Mouse (Mus musculus) cerebellum, postnatal 25 days (tissue): ENCODE measurements around the gene Exoc3l2.
A peak's percentile ranks its signal among the peaks of the same experiment; 100 is the strongest.

ENCODE experiments used
- DNase-seq, 2 experiments: peaks; one replicate each; pipeline ENCODE4 v3.0.0; 2021; ENCODE audit warnings: mixed read lengths in 2 of 2

The Exoc3l2 gene

DNA sequence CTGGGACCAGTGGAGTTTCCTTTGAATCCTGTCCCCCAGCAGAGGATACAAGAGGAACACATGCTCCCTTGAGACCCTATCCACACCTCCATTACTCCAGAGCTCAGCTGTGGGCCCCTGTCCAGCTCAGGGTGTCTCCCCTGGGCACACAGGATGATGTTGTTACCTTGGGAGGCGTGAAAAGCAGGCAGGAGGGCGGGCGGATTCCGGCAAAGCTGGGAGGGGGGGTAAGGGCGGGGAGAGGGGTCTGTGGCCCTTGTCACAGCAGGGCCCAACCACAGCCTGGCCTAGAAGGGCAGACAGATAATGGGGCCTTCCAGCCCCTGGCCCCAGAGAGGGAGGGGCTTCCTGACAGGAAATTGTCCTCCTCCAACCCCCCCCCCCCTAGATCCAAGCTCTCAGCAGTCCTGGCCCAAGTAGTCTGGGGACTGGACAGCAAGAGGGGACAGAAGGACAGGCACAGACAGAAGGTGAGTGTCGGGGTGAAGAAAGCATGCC lies at the start of gene Exoc3l2:
Gene Exoc3l2, plus strand, starts transcription at position 448 of the 498 bp plus-strand sequence.
- DNase-seq, result no peak

DNA sequence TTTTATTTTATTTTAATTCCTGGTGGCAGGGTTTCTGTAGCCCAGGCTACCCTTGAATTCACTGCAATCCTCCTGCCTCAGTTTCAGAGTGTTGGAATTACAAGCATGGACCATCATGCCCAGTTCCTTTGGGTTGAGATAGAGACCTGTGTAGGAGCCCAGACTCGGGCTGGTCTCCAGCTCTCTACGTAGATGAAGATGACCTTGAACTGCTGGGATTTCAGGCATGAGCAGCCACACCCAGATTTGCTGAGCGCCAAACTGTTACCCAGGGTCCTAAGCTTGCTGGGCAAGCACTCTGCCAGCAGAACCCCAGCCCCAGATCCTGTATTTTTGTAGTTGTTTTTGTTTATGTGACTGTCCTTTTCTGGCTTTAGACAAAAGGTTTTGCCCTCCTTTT lies 49.6 kb upstream of the Exoc3l2 start:
- no peak for DNase-seq

DNA sequence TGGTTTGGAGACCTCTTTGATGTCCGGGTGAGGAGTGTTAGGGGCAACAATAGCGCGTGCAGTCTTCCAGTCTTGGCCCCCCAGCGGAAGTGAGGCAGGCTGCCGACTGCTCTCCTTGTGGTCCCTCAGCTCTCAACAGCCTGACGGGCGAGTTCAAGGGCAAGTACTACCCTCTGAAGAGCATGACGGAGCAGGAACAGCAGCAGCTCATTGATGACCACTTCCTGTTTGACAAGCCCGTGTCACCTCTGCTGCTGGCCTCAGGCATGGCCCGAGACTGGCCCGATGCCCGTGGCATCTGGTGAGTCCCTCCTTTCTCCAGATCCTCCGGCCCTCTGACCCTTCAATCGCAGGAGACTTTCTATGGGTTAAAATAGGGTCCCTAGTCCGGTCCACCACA lies 46.5 kb upstream of the Exoc3l2 start:
- DNase-seq, result no peak

DNA sequence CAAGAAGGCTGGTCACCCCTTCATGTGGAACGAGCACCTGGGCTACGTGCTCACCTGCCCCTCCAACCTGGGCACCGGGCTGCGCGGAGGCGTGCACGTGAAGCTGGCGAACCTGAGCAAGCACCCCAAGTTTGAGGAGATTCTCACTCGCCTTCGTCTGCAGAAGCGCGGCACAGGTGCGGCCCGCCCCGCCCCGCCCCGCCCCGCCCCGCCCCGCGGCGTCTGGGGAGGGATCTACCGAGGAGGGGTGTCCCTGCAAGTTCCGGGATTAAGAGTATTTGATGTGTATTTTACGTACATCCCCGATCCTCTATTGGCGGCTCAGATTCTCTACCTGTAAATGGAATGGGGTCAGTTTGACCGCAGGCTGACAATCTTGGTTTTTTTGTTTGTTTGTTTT lies 43.0 kb upstream of the Exoc3l2 start:
- DNase-seq, result no peak

DNA sequence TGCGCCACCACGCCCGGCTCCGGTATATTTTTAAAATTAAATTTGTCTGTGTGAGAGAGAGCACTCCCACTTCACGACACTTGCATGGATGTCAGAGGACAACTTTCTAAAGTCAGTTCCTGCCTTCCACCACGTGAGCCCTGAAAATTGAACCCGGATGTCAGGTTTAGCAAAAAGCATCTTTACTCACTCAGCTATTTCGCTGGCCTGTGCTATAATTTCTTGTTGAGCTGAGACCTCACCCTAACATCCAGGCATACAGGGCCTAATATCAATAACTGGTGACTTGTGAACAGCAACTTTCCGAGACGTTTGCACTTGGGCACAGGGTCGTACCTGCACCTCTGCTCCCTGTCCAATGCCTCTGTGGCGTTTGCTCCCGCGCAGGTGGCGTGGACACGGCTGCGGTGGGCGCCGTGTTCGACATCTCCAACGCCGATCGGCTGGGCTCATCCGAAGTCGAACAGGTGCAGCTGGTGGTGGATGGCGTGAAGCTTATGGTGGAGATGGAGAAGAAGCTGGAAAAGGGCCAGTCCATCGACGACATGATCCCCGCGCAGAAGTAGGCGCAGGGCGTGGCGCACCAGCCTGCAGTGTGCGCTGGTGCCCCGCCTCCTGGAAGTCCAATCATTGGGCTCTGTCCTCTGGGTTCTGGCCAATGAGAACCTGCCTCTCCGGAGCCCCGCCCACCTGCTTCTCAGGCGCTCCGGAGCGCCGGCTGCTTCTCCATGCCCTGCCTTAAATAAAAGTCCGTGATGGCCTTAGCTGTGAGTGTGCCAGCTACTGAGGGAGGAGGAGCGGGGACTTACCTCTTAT lies 42.1 kb upstream of the Exoc3l2 start:
- peak; percentile 83 to 93 for DNase-seq

DNA sequence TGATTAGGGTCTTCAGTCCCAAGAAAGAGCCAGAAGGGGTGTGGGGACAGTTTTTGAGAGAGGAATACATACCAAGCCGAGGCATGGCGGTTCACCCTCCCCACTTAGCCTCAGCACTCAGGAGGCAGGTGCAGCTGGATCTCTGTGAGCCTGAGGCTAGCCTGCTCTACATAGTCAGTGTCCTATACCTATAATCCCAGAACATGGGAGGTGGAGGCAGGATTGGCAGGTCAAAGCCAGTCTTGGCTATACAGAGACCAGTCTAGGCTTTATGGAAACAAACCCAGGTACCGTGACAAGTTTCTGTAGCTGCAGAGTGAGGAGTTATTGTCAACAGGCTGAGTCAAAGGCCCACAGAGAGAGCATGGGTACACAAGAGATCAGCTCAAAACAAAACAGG lies 40.0 kb upstream of the Exoc3l2 start:
- no peak for DNase-seq

DNA sequence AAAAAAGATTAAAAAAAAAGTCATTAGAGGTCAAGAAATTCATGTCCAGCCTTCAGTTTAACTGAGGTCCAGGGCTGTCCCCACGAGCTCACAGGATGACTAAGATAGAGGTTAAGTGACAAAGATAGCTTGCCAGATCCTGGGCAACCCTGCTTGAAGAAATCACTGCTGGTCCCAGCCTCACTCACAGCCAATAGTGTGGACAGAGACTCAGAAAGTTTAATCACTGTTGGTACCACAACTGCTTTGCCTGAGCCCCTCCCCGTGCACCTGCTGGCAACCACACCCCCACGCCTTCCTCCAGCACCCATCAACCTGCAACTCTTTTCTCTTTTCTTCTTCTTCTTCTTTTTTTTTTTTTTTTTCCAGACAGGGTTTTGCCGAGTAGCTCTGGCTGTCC lies 39.1 kb upstream of the Exoc3l2 start:
- no peak for DNase-seq

DNA sequence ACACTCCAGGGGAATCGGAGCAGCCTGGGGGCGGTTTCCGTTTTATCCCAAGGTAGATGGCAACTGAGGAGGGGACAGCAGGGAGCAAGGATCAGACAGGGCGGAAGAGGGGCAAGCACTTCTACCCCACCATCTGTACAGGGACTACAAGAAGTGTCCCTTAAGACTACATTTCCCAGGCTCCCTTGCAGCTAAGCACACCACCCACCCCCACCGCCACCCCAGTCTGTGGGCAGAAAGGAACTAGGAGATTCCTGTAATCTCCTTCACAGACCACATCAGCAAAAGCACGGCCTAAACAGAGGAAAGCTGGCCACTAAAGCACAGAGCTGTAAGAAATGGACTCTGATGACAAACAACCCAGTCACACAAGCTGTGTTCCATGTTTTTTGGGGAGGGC lies 36.8 kb upstream of the Exoc3l2 start:
- DNase-seq, result no peak

DNA sequence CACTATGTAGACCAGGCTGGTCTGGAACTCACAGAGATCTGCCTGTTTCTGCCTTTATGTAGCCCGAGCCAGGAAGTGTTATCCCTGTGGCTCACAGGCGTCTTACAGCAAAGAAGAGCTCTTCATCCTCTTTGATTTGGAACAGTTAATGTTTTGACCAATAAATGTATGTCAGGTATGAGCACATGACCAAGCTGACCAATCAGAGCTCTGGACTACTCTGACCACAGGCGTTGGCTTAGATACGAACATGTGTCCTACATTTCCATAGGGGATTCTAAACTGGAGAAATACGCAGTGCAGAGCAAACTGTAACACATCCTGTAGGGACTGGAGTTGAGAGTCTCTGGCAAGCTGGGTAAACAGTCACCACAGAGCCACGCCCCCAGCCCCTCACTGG lies 36.2 kb upstream of the Exoc3l2 start:
- DNase-seq, result no peak

DNA sequence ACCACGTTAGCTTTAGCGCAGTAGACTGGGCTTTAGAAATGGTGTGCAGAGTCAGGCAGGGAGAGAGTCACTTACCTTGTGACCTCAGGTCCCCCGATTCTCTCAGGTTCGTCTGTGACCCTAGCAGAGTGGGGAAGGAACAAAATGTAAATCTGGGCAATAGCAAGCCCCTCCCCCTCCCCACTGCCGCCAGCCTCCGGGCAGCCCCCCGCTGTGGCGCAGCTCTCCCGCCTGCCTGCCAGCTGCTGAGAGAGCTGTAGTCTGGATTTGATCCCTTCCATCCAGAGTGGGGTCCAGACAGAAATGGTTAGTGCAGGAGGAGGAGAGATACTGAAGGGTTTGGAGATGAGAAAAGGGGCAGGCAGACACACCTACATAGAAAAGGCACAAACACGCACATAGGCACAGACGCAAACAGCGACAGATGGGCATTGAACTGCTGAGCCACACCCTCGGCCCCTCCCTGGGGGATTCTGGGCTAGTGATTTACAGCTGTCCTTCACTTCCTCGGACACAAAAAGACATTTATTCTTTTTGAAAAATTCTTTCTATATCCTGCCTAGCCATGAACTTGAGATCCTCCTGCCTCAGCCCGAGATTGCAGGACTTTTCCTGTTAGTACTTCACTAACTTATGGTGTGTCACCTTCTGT lies 35.0 kb upstream of the Exoc3l2 start:
- DNase-seq, result no peak

DNA sequence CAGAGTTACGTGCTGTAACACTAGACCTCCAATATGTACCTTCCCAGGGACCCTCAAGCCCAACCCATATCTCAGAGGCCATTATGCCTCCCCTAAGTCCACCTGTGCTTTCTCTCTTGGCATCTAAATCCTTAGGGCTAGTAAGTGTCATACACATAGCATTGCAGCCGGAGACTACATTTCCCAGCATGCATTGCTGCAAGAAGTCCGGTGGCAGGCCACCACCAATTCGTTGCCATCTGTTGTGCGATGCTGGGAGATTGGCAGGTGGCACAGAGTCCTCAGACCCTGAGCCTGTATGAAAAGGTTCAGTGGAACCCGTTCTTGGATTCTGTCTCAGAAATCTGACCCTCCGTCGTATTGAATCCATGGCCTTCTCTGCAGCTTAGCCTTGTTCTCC lies 33.4 kb upstream of the Exoc3l2 start:
- DNase-seq, result peak; percentile 62 to 75

DNA sequence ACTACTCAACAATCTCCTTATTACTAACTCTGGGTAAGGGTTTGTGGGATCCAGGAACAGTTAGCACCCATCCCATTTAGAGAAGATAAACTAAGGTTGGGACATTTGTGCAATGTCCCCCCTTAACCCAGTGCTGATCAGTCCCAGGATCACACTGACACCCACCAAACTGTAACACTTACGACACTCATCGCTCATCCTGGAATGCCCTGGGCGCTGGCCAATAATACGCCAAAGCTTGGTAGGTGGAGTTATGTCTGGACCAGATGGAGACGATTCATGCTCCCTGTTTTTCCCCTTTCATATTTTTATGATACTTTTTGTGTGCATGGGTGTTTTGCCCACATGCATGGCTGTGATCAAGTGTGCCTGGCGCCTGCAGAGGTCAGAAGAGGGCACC lies 32.7 kb upstream of the Exoc3l2 start:
- no peak for DNase-seq

DNA sequence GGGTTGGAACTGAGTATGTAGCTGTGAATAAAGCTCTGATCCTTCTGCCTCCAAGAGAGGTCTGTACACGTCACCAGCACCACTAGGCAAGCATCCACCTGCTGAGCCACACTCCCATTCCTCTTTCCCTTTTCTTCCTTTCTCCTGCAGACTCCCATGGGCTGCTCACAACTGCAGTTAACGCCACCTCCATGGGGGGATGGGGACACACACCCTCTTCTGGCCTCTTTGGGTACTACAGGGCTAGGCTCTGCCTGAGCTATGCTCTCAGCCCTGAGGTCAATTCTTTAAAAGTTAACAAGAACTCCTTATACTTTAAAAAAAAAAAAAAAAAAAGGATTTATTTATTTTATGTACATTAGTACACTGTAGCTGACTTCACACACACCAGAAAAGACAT lies 30.7 kb upstream of the Exoc3l2 start:
- DNase-seq, result no peak

DNA sequence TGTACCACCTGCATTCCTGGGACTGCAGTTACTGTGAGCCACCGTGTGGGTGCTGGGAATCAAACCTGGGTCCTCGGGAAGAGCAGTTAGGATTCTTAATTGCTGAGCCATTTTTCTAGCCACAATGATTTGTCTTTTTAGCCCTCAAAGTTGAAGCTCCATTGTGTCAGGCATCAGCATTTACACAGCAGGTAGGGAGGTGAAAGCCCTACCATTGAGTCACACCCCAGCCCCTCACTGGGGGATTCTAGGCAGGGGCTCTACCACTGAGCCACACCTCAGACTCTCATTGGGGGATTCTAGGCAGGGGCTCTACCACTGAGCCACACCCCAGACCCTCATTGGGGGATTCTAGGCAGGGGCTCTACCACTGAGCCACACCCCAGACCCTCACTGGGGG lies 26.9 kb upstream of the Exoc3l2 start:
- no peak for DNase-seq

DNA sequence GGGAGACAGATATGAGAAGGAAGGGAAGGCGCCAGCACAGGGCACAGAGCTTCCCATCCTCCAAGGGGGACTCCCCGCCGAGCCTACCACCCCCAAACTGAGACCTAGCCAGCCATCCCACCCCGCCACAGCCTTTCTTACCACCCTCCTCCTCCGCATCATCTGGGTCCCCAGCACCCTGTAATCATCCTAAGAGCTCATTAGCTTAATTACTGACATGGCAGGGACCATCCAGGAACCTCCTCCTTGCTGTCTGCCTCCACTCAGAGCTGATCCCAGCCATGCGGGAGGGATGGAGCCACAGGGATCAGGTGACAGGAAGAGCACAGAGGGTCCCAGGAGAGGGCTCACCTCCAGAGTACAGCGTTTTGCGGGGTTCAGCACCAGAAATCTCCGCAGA lies 26.1 kb upstream of the Exoc3l2 start:
- DNase-seq, result no peak

DNA sequence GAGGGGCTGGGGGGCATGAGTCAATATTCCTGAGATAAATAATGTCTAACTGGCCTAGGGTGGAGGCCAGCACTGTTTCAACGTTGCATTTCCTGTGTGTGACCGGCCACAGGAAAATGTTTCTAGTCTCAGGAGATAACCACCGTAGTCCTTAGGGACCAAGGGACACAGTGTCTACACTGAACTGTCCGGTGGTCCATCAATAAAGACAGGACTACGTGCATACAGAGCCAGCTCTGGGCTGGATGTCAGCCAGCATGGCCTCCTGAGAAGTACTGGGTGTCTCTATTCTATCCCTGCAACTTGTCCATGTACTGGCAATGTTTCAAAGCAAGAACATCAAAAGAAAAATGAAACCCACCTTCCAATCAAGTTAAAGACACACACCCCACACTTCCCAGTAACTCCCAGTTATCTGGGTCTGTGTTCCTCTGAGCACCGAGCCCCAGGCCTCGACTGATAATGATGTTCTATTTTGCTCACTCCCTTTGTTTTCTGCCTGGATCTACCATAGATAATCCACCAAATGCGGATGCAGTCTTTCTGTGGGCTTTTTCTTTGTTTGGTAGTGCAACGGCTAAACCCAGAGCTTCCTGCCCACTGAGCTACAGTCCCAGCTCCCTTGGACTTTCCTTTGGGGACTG lies 21.6 kb upstream of the Exoc3l2 start:
- no peak for DNase-seq

DNA sequence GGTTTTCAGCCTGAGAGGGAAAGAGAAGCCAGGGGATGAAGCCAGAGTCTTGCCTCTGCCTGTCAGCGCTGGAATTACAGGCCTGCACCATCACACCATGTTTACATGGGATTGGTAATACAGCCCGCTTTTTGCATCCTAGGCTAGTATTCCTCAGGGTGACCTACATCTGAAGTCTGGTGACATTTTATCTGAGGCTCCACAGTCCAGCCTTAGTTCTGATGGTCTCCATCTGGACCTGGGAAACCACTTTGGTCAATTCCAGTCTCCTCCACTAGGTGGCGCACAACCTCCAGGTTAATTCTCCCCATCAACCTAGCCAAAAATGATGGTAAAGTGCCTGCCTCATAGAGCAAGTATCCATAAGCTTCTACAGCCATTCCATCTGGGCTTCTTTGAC lies 19.8 kb upstream of the Exoc3l2 start:
- DNase-seq, result peak; percentile 93 to 96

DNA sequence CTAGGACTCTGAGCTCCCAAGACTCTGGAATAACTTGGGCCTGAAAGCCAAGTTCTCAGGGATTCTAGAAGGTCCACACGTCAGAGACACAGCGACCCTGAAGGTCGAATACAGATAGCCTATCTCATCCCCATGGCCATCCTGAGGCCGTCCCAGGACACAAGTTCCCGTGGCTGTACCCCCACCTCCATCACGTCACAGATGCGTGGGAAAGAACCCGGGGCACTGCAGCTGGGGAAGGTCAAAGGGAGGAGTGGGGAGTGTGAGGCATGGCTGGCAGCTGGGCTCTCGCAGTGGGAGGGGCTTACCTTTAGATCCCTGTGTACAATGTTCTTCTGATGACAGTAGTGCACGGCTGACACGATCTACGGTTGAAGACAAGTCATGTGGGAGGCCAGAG lies 18.3 kb upstream of the Exoc3l2 start:
- DNase-seq, result no peak

DNA sequence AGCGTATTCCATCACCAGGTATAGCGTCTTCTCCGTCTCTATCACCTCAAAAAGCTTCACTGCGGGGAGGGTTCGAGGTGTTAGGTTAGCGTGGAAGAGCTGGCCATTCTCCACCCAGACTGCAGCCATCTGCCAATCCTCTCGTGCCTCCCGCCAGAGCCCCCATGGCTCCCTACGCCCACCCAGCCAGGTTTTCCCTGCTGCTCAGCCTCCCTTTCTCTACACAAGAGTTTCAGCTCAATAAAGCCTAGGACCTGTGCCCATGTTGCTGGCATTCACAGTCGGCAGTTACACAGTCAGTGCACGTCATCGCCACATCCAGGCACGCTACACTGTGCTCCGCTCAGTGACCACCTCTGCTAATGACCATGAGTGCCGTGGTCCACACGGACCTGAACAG lies 15.4 kb upstream of the Exoc3l2 start:
- DNase-seq, result peak; percentile 75 to 83

DNA sequence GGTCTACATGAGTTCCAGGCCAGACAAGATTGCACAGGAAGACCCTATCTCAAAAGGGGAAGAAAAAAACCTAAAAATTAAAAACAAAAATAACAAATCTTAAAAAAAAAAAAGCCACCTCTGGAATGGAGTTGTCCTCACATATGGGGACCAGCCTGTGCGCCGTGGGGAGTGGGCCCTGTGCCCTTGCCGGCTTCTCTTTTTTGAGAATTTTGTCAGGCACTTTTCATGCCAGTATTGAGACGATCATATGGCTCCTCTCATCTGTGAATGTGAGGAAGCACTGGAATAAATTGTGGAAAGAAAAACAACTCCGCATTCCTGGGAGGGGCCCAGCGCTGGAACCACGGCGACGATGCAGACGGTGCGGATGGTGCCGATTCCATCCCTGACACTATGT lies 14.0 kb upstream of the Exoc3l2 start:
- peak in 1 of 2 experiments; percentile 43 for DNase-seq

DNA sequence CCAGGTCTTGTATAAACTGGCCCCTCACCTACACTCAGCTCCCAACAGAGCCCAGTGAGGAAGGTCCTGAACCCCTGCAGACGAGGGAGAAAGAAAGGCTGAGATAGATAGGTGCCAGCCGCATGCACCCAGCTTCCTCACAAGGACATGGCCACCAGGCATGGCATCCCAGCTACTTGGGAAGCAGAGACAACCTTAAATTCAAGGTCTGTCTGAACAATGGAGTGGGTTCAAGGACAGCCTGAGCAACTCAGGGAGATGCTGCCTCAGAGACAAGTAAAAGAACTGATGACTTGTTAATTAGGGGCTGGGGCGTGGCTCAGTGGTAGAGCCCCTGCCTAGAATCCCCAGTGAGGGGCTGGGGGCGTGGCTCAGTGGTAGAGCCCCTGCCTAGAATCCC lies 7.9 kb upstream of the Exoc3l2 start:
- no peak for DNase-seq

DNA sequence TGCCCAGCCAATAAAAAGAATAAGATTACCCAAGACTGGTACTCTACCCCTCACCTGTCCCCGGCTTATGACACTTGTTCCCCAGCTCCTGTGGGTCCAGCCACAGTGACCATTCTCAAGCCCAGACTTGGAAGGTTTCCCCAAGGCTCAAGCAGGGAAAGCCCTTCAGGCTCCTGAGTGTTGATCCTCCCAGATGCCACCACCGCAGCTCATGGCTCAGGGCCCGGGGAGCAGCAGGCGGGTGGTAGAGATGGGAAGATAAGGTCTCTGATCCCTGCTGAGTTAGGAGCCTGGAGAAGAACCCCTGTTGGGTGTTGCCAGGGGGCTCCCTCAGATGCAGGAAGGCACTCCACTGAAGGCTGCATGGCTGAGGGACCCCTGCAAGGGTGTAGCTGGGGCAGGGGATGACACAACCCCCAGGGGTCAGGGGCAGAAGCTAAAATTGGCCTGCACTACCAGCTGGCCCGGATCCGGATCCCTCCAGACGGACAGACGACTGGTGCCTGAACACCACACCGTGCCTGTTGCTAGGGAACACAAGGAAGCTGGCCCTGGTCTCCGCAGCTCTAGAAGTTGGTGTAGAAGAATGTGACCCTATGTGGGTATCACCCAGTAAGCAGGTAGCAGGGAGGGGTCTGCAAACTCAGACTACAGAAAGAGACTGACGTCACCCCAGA lies 7.2 kb upstream of the Exoc3l2 start:
- peak; percentile 34 to 45 for DNase-seq

DNA sequence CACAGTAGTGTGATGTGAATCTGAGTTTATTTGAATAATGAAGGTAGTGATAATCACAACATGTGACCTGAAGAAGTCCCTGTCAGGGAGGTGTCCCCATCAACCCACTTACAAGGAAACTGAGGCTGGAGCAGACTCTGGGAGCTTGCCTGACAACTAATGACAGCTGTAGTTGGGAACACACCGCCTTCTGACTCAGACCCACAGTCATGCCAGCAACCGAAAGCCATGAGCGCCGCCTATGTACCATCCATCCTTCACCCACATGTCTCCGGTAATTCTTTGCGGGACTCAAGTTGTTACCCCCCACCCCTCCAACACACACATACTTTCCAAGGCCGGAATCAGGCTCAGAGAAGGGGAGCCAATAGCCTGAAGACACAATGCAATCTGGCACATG lies 6.5 kb upstream of the Exoc3l2 start:
- no peak for DNase-seq
